Mouse (Mus musculus) left cerebral cortex, postnatal 4 days (tissue): ENCODE measurements at regions not wholly inside any gene's neighbourhood (a gene's known extent, or its start where the extent isn't known, plus 50 kb on each side); places are given as distances from the start of the nearest gene placed in this dataset.

ENCODE experiments used
- DNase-seq: peaks from one replicate; pipeline ENCODE4 v3.0.0-alpha.2; 2022
- intact Hi-C: fragments of 180-260 bp; cut with DNase I; formaldehyde crosslinking; loops from one replicate; pipeline ENCODE4 v1.15.1; 2025

- intact Hi-C loops, result no loop called here
- peak; percentile 51 for DNase-seq
Measured at GRCm38 (mm10) chr19:30427484-30427883, 122.0 kb downstream of the Dkk1 start.

- intact Hi-C loops, result no loop called here
- no peak for DNase-seq
Measured at GRCm38 (mm10) chr19:30433141-30433540, 116.3 kb downstream of the Dkk1 start.

GRCm38 (mm10) chr19:30435054-30435738, 114.3 kb downstream of the Dkk1 start:
- intact Hi-C loops, result no loop called here
- DNase-seq, result no peak

- intact Hi-C loops, result no loop called here
- peak; percentile 68 for DNase-seq
Measured at GRCm38 (mm10) chr19:30450869-30451542, 98.5 kb downstream of the Dkk1 start.

GRCm38 (mm10) chr19:30451543-30451920, 97.9 kb downstream of the Dkk1 start:
- intact Hi-C loops, result no loop called here
- no peak for DNase-seq

GRCm38 (mm10) chr19:30452671-30453070, 96.8 kb downstream of the Dkk1 start:
- intact Hi-C loops, result no loop called here
- DNase-seq, result no peak

GRCm38 (mm10) chr19:30483436-30483835, 66.0 kb downstream of the Dkk1 start:
- DNase-seq, result no peak
- intact Hi-C loops, result no loop called here

GRCm38 (mm10) chr19:30489786-30490185, 59.7 kb downstream of the Dkk1 start:
- intact Hi-C loops, result no loop called here
- DNase-seq, result no peak

GRCm38 (mm10) chr19:30490916-30491315, 58.5 kb downstream of the Dkk1 start:
- intact Hi-C loops, result no loop called here
- no peak for DNase-seq
